Mouse (Mus musculus): ENCODE results near the gene Foxm1. TPM values are rescaled to one million over a fixed set of nuclear protein-coding genes. Genes with fewer than 3 reads are reported as not detected.
A peak's percentile ranks its signal among the peaks of the same experiment; 100 is the strongest.

The Foxm1 gene
- total and polyA plus RNA-seq, 2 experiments from 2014 or later = 3.9 to 7.3 TPM

GRCm38 (mm10) chr6:128341956-128342723, 20.6 kb upstream of the Foxm1 start:
- Histone ChIP-seq H3K27me3 (ENCODE audit: insufficient read depth, low read length) (no peaks in the 10 kb centered on the region), H3K4me3 (ENCODE audit: low read depth, low read length) (no peak overlapping the region), H3K4me1 (ENCODE audit: insufficient read depth) (peaks cover 4% of the 10 kb centered on the region; the same call in 1 of the 2 replicates), H3K9ac (no peak overlapping the region), H3K4me2 (ENCODE audit: low read depth) (no peak overlapping the region), H3K36me3 (ENCODE audit: insufficient read depth) (peaks cover 6% of the 10 kb centered on the region), H3K27ac (ENCODE audit: low read depth, low read length) (no peak overlapping the region), H3K9me3 (ENCODE audit: low read length) (no peaks in the 10 kb centered on the region)
- DNase-seq (no peak), ATAC-seq (no peak)
- TF ChIP-seq CTCF (IDR thresholded peaks at IDR 0.05; ENCODE audit: low read depth) = no peak
- WGBS = 97% methylated on average over 11 of the region's 11 CpGs

- Histone ChIP-seq H3K27ac (ENCODE audit: low read depth, low read length) (no peak overlapping the region), H3K4me1 (ENCODE audit: insufficient read depth) (no peaks in the 10 kb centered on the region), H3K27me3 (ENCODE audit: insufficient read depth, low read length) (no peaks in the 10 kb centered on the region), H3K9ac (no peak overlapping the region), H3K9me3 (ENCODE audit: low read length) (no peaks in the 10 kb centered on the region), H3K4me3 (ENCODE audit: low read depth, low read length) (no peak overlapping the region), H3K36me3 (ENCODE audit: insufficient read depth) (peaks cover 6% of the 10 kb centered on the region), H3K4me2 (ENCODE audit: low read depth) (no peak overlapping the region)
- TF ChIP-seq CTCF (IDR thresholded peaks at IDR 0.05; ENCODE audit: low read depth) = no peak
- ATAC-seq (no peak), DNase-seq (no peak)
- WGBS = 90% methylated on average over 10 of the region's 10 CpGs
These were observed 17.1 kb upstream of the Foxm1 start for GRCm38 (mm10) chr6:128345623-128346022.

- no peaks in the 10 kb centered on the region for H3K27me3 ChIP-seq (ENCODE audit: insufficient read depth, low read length)
- ATAC-seq (no peak), DNase-seq (no peak)
- TF ChIP-seq CTCF (IDR thresholded peaks at IDR 0.05; ENCODE audit: low read depth) = no peak
- H3K27ac ChIP-seq (ENCODE audit: low read depth, low read length) = 0 out of 2 replicates have a peak overlapping the region, but pooled peaks have one; percentile 9
- H3K4me2 ChIP-seq (ENCODE audit: low read depth) = no peak overlapping the region
- peaks cover 6% of the 10 kb centered on the region for H3K36me3 ChIP-seq (ENCODE audit: insufficient read depth)
- H3K4me3 ChIP-seq (ENCODE audit: low read depth, low read length) = no peak overlapping the region
- 82% methylated on average over 6 of the region's 6 CpGs for WGBS
- H3K9me3 ChIP-seq (ENCODE audit: low read length) = no peaks in the 10 kb centered on the region
- no peak overlapping the region for H3K9ac ChIP-seq
- no peaks in the 10 kb centered on the region for H3K4me1 ChIP-seq (ENCODE audit: insufficient read depth)
These were observed 16.0 kb upstream of the Foxm1 start for GRCm38 (mm10) chr6:128346782-128347181.

- 45% methylated on average over 7 of the region's 7 CpGs for WGBS
- Histone ChIP-seq H3K27me3 (ENCODE audit: insufficient read depth, low read length) (no peaks in the 10 kb centered on the region), H3K36me3 (ENCODE audit: insufficient read depth) (no peaks in the 10 kb centered on the region), H3K9ac (no peak overlapping the region), H3K4me1 (ENCODE audit: insufficient read depth) (0 out of 2 replicates have a peak, but pooled peaks cover 4% of the 10 kb centered on the region), H3K27ac (ENCODE audit: low read depth, low read length) (no peak overlapping the region), H3K4me2 (ENCODE audit: low read depth) (no peak overlapping the region), H3K4me3 (ENCODE audit: low read depth, low read length) (no peak overlapping the region), H3K9me3 (ENCODE audit: low read length) (no peaks in the 10 kb centered on the region)
- ATAC-seq (peak; percentile 71), DNase-seq (no peak)
- TF ChIP-seq CTCF (IDR thresholded peaks at IDR 0.05; ENCODE audit: low read depth) = no peak
These were observed 13.1 kb upstream of the Foxm1 start for GRCm38 (mm10) chr6:128349711-128350110.

GRCm38 (mm10) chr6:128354140-128354539, 8.6 kb upstream of the Foxm1 start:
- peaks cover 7% of the 10 kb centered on the region; the same call in 1 of the 2 replicates for H3K4me1 ChIP-seq (ENCODE audit: insufficient read depth)
- 25% methylated on average over 3 of the region's 3 CpGs for WGBS
- H3K27ac ChIP-seq (ENCODE audit: low read depth, low read length) = no peak overlapping the region
- no peaks in the 10 kb centered on the region for H3K27me3 ChIP-seq (ENCODE audit: insufficient read depth, low read length)
- TF ChIP-seq CTCF (IDR thresholded peaks at IDR 0.05; ENCODE audit: low read depth) = no peak
- no peaks in the 10 kb centered on the region for H3K9me3 ChIP-seq (ENCODE audit: low read length)
- peaks cover 10% of the 10 kb centered on the region for H3K36me3 ChIP-seq (ENCODE audit: insufficient read depth)
- no peak overlapping the region for H3K4me3 ChIP-seq (ENCODE audit: low read depth, low read length)
- H3K9ac ChIP-seq = 0 out of 2 replicates have a peak overlapping the region, but pooled peaks have one; percentile 2
- H3K4me2 ChIP-seq (ENCODE audit: low read depth) = no peak overlapping the region; the same call in 1 of the 2 replicates
- DNase-seq (no peak), ATAC-seq (no peak)

- H3K27ac ChIP-seq (ENCODE audit: low read depth, low read length) = peak overlapping the region; percentile 89
- H3K9ac ChIP-seq = peak overlapping the region; percentile 79
- TF ChIP-seq CTCF (IDR thresholded peaks at IDR 0.05; ENCODE audit: low read depth) = no peak
- peak; percentile 79 for ATAC-seq
- under 1% methylated on average over 26 of the region's 28 CpGs for WGBS
- peak overlapping the region; percentile 73 for H3K4me3 ChIP-seq (ENCODE audit: low read depth, low read length)
- H3K9me3 ChIP-seq (ENCODE audit: low read length) = no peaks in the 10 kb centered on the region
- DNase-seq = peak; percentile 79
- peaks cover 10% of the 10 kb centered on the region for H3K36me3 ChIP-seq (ENCODE audit: insufficient read depth)
- no peaks in the 10 kb centered on the region for H3K27me3 ChIP-seq (ENCODE audit: insufficient read depth, low read length)
- peak overlapping the region; percentile 66 for H3K4me2 ChIP-seq (ENCODE audit: low read depth)
- H3K4me1 ChIP-seq (ENCODE audit: insufficient read depth) = peaks cover 7% of the 10 kb centered on the region; the same call in 1 of the 2 replicates
These were observed 7.5 kb upstream of the Foxm1 start for GRCm38 (mm10) chr6:128355201-128355681.

All from forebrain, postnatal 0 days (tissue).